Mouse (Mus musculus): ENCODE measurements around the gene Rai1.

Gene Rai1

GRCm38 (mm10) chr11:60163362-60163761, 58.5 kb downstream of the Rai1 start:
- DNase-seq (ENCODE audit: low spot score in 2 of 2): no peak

- no peak for DNase-seq (ENCODE audit: low spot score in 2 of 2)
These were observed 59.6 kb downstream of the Rai1 start for GRCm38 (mm10) chr11:60164450-60164849.

- DNase-seq (ENCODE audit: low spot score in 2 of 2): peak; percentile 41 to 42
These were observed 60.3 kb downstream of the Rai1 start for GRCm38 (mm10) chr11:60165076-60165475.

- no peak for DNase-seq (ENCODE audit: low spot score in 2 of 2)
These were observed 64.0 kb downstream of the Rai1 start for GRCm38 (mm10) chr11:60168780-60169179.

- peak in 1 of 2 experiments; percentile 51 for DNase-seq (ENCODE audit: low spot score in 2 of 2)
These were observed 67.3 kb downstream of the Rai1 start for GRCm38 (mm10) chr11:60172074-60172473.

GRCm38 (mm10) chr11:60173606-60174184, 68.9 kb downstream of the Rai1 start:
- DNase-seq (ENCODE audit: low spot score in 2 of 2): no peak

- DNase-seq (ENCODE audit: low spot score in 2 of 2): peak; percentile 81 to 84
These were observed 70.8 kb downstream of the Rai1 start for GRCm38 (mm10) chr11:60175371-60176181.

- DNase-seq (ENCODE audit: low spot score in 2 of 2): peak; percentile 83
These were observed 71.6 kb downstream of the Rai1 start for GRCm38 (mm10) chr11:60176182-60176974.

- peak; percentile 49 to 52 for DNase-seq (ENCODE audit: low spot score in 2 of 2)
These were observed 72.3 kb downstream of the Rai1 start for GRCm38 (mm10) chr11:60176975-60177657.

- DNase-seq (ENCODE audit: low spot score in 2 of 2): no peak
These were observed 73.2 kb downstream of the Rai1 start for GRCm38 (mm10) chr11:60178005-60178404.

- peak in 1 of 2 experiments; percentile 51 for DNase-seq (ENCODE audit: low spot score in 2 of 2)
These were observed 73.7 kb downstream of the Rai1 start for GRCm38 (mm10) chr11:60178506-60178905.

- no peak for DNase-seq (ENCODE audit: low spot score in 2 of 2)
These were observed 77.4 kb downstream of the Rai1 start for GRCm38 (mm10) chr11:60182116-60182670.

- no peak for DNase-seq (ENCODE audit: low spot score in 2 of 2)
These were observed 77.9 kb downstream of the Rai1 start for GRCm38 (mm10) chr11:60182741-60183140.

GRCm38 (mm10) chr11:60184346-60185325, 79.8 kb downstream of the Rai1 start:
- no peak for DNase-seq (ENCODE audit: low spot score in 2 of 2)

- DNase-seq (ENCODE audit: low spot score in 2 of 2): no peak
These were observed 80.8 kb downstream of the Rai1 start for GRCm38 (mm10) chr11:60185396-60186231.

GRCm38 (mm10) chr11:60187070-60187469, 82.3 kb downstream of the Rai1 start:
- no peak for DNase-seq (ENCODE audit: low spot score in 2 of 2)

GRCm38 (mm10) chr11:60188275-60188853, 83.6 kb downstream of the Rai1 start:
- DNase-seq (ENCODE audit: low spot score in 2 of 2): no peak

GRCm38 (mm10) chr11:60189501-60190040, 84.8 kb downstream of the Rai1 start:
- DNase-seq (ENCODE audit: low spot score in 2 of 2): peak; percentile 60 to 61

Data from heart, adult 9 months (tissue).